Mouse (Mus musculus): ENCODE data around the gene Hyal2. TPM values are rescaled to one million over a fixed set of nuclear protein-coding genes. Genes with fewer than 3 reads are reported as not detected.
"Not testable (repeated sequence)": the region's sequence is repeated elsewhere in the genome, so short reads cannot be mapped to it uniquely, and the experiment has no call there.

Hyal2 gene
- total RNA-seq, 2 experiments from 2014 or later, result 20.8 to 28.4 TPM

- DNase-seq, result no peak
These were observed 22.5 kb upstream of the Hyal2 start for GRCm38 (mm10) chr9:107545199-107545598.

DNA sequence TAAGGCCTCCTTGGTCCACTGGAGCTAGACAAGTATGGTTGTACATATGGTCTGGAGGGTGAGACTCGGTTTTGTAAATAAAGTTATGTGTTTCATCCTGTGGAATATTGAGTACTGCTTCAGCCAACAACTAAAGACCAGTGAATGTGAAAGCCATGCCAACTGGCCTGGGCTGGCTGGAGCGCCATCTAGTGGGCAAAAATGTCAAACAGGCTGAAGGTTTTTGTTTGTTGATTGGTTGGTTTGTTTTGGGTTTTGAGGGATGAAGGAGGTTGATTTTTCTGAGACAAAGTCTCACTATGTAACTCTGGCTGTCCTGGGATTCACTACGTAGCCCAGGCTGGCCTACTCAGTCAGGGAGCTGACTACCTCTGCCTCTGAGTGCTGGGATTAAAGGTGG, 22.1 kb upstream of the Hyal2 start:
- peak; percentile 78 for DNase-seq
- intact Hi-C loops (cut with DNase I), result no loop called here

More at GRCm38 (mm10) chr9:107545199-107545598, 22.5 kb upstream of the Hyal2 start:
- intact Hi-C loops (cut with DNase I), result no loop called here

- DNase-seq, result peak; percentile 85
- intact Hi-C loops (cut with DNase I), result no loop called here
These were observed 20.7 kb upstream of the Hyal2 start, which contains the start of gene Zmynd10 for GRCm38 (mm10) chr9:107547026-107547425. TSS of gene Zmynd10 (plus strand) at chr9:107547298.

GRCm38 (mm10) chr9:107547957-107548356, 19.8 kb upstream of the Hyal2 start:
- no peak for DNase-seq
- intact Hi-C loops (cut with DNase I), result no loop called here

GRCm38 (mm10) chr9:107548820-107549219, 18.9 kb upstream of the Hyal2 start:
- DNase-seq, result no peak
- intact Hi-C loops (cut with DNase I), result no loop called here

DNA sequence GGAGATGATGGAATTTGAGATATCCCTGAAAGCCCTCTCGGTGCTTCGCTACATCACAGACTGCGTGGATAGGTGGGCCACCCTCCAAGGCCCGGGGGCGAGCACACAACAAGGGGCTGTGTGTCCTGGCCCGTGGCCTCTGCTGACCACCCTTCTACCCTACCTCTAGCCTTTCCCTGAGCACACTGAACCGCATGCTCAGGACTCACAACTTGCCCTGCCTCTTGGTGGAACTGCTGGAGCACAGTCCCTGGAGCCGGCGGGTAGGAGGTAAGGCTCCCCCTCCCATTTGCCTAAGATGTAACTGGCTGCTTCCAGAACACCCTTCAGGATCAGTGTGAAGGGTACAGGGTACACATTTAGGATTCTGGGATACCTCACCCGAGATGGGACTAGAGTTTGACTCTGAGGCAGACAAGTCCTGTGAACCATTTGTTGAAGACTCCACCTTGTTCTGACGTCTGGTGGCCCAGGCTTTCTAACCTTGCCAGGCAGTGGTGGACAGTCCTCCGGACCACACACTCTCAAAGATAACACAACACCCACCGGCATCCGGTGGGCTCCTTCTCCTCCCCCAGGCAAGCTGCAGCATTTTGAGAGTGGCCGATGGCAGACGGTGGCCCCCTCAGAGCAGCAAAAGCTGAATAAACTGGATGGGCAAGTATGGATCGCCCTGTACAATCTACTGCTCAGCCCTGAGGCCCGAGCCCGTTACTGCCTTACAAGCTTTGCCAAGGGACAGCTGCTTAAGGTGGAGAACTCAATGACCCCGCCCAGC, 18.3 kb upstream of the Hyal2 start:
- no peak for DNase-seq
- intact Hi-C loops (cut with DNase I), result no loop called here

DNA sequence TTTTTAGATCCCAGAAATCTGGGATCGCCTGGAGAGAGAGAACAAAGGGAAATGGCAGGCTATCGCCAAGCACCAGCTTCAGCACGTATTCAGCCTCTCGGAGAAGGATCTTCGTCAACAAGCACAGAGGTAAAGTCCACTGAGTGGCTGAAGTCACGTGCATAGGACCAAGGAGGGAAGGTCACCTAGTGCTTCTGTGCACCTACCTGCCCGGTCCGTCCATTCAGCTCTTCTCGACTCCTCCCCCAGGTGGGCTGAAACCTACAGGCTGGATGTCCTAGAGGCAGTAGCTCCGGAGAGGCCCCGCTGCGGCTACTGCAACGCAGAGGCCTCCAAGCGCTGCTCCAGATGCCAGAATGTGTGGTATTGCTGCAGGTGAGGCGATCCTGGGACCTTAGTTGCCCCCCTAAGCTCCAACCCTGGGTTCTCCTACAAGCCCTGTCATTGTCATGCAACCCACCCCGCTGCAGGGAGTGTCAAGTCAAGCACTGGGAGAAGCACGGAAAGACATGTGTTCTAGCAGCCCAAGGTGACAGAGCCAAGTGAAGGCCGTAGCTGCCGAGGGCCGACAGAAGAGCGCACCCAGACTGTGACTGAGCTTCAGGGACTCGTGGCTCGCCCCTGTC, 17.1 kb upstream of the Hyal2 start:
- intact Hi-C loops (cut with DNase I), result no loop called here
- no peak for DNase-seq

GRCm38 (mm10) chr9:107551117-107551889, 16.4 kb upstream of the Hyal2 start, which contains the start of gene Rassf1:
TSS of gene Rassf1 (plus strand) at chr9:107551555.
- intact Hi-C loops (cut with DNase I), result no loop called here
- no peak for DNase-seq

GRCm38 (mm10) chr9:107551890-107552355, 15.8 kb upstream of the Hyal2 start:
- intact Hi-C loops (cut with DNase I), result no loop called here

DNA sequence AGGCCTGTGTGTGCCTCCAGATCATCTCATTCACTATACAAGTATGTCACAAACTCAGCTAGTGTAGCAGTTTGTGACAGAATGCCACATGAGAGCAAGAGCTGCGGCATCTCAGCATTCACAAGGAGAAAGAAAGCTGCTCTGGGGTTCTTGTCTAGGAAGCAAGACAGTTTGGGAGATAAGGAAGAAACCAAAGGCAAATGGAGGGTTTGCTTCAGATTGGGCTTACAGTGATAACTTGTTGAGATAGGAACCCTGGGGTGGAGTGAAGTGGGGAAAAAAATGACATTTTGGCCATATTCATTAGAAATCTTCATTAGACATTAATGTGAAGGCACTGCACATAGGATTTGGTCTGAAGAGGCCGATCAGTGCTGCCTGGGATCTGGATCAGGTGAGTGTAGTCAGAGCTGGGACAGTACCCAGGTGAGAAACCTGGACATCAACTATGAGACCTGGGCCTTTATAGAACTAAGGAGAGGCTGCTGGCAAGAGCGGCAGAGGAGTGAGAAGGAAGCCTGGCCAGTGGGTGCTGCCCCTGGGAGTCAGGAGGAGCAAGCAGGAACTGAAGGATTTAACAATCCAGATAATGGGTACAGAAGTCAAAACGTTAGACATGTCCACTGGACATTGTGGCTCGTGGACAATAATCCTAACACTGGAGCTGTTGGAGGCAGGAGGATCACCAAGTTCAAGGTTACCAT, 14.9 kb upstream of the Hyal2 start:
- no peak for DNase-seq
- intact Hi-C loops (cut with DNase I), result no loop called here

More at GRCm38 (mm10) chr9:107551890-107552355, 15.8 kb upstream of the Hyal2 start:
- DNase-seq, result no peak

GRCm38 (mm10) chr9:107553541-107554318, 14.0 kb upstream of the Hyal2 start:
- peak; percentile 38 for DNase-seq

GRCm38 (mm10) chr9:107554319-107554825, 13.4 kb upstream of the Hyal2 start:
- intact Hi-C loops (cut with DNase I), result no loop called here
- DNase-seq, result peak; percentile 98

More at GRCm38 (mm10) chr9:107553541-107554318, 14.0 kb upstream of the Hyal2 start:
- intact Hi-C loops (cut with DNase I), result no loop called here

DNA sequence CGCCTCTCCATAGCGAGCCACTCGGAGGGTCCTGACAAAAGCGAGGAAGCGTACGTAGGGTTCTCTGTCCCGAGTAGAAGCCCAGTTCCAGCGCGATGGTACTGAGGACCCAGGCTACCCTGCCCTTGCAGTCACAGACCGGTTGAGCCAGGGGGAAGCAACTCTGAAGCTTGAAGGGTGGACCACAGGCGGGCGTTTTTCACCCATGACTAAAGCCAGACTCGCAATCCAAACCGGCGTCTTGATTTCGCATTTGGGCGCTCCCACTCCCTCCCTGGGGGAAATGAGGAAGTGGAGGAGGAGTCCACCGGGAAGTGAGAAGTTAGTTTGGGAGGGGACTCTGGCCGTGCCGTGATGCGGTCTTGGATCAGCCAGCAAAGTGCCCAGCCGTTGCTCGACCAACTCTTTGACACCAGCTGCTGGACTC, 12.7 kb upstream of the Hyal2 start:
- peak; percentile 45 for DNase-seq
- intact Hi-C loops (cut with DNase I), result no loop called here

- no peak for DNase-seq
- intact Hi-C loops (cut with DNase I), result no loop called here
These were observed 12.0 kb upstream of the Hyal2 start for GRCm38 (mm10) chr9:107555701-107556100.

DNA sequence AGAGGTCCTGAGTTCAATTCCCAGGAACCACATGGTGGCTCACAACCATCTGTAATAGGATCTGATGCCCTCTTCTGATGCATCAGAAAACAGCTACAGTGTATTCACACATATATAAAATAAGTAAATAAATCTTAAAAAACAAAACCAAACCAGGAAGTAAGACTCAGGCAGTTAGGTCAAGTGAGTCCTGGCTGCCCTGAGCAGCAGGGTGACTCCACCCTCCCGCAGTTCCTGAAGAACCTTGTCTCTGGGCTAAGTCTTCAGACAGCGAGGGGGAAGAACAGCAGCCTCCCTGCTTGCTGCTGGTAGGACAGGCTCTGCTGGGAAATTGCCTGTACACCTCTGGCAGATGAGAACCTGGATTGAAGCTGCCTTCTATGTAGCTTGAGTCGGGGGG, 11.4 kb upstream of the Hyal2 start:
- intact Hi-C loops (cut with DNase I), result no loop called here
- DNase-seq, result no peak

DNA sequence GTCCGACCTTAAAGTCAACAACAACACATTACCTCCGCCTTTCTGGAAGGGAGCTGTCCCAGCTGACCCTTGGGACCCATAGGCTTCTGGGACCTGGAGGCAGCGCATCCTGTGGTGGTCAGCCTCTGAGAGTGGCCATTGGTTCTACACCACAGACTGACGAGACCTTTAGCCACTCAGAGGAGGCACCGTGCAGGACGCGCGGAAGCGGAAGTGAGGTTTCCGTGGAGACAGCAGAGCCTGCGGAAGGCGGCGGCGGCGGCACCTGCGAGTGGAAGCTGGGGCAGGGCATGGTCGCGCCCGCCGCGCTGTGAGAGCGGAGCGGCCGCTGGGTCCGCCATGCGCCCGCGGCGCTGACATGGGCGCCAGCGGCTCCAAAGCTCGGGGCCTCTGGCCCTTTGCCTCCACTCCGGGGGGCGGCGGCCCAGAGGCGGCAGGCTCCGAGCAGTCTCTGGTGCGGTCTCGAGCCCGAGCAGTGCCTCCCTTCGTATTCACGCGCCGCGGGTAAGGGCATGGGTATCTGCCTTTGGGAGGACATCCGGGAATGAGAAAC, 4.6 kb upstream of the Hyal2 start, which contains the start of gene Tusc2:
Tusc2 (plus strand) TSS at position 227 of the 553 bp plus-strand sequence.
- intact Hi-C loops (cut with DNase I), result no loop called here
- peak; percentile 92 for DNase-seq

DNA sequence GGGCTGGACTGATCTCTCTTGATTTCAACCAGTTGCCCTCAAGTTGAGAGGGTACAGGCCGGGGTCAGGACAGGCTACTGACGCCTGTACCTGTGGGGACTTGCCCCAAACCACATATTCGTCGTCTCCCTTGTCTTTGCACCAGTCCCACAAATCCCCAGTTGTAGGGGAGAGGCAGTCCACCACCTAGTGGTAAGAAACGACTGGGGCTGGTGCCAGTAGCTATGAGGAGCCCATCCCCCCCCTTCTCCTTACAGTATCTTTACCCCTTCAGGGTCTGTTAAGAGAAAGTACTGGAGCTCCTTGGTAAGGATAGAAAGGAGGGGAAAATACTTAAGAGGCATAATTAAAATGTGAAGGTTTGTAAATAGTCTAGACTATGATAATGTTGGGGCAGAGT, 2.2 kb upstream of the Hyal2 start:
- intact Hi-C loops (cut with DNase I); DNase-seq: not testable (repeated sequence)

- intact Hi-C loops (cut with DNase I), result no loop called here
- peak; percentile 79 for DNase-seq
These were observed 1.6 kb upstream of the Hyal2 start for GRCm38 (mm10) chr9:107566041-107566709.
